Mouse (Mus musculus) liver, embryonic 16.5 days (tissue): ENCODE data around the gene Dglucy. TPM values are rescaled to one million over a fixed set of nuclear protein-coding genes. Genes with fewer than 3 reads are reported as not detected.

ENCODE experiments used
- ATAC-seq: fragments of 200-750 bp; cut with Nextera tagmentation; 2 replicates; pipeline ENCODE4 v1.8.0; 2017; ENCODE audit warnings: low read depth, mild to moderate bottlenecking, moderate number of reproducible peaks, moderate library complexity
- H3K27ac ChIP-seq: fragments of 300-500 bp; sonication (generic); 2 replicates; pipeline ENCODE4 v1.5.1; 2014; ENCODE audit warnings: mild to moderate bottlenecking, low read length
- H3K27me3 ChIP-seq: fragments of 300-500 bp; sonication (generic); 2 replicates; pipeline ENCODE4 v1.6.1; 2014; ENCODE audit warnings: low read depth, low read length, mixed read lengths; ENCODE audit not compliant: control insufficient read depth, insufficient read depth
- H3K36me3 ChIP-seq: fragments of 300-500 bp; sonication (generic); 2 replicates; pipeline ENCODE4 v1.6.1; 2014; ENCODE audit warnings: mild to moderate bottlenecking; ENCODE audit not compliant: control insufficient read depth, insufficient read depth
- H3K4me1 ChIP-seq: fragments of 300-500 bp; sonication (generic); 2 replicates; pipeline ENCODE4 v1.6.1; 2014; ENCODE audit warnings: low read depth, low read length, mixed read lengths; ENCODE audit not compliant: control insufficient read depth
- H3K4me2 ChIP-seq: fragments of 300-500 bp; sonication (generic); 2 replicates; pipeline ENCODE4 v1.6.1; 2014; ENCODE audit warnings: low read depth, low read length, mixed read lengths
- H3K4me3 ChIP-seq: fragments of 300-500 bp; sonication (generic); 2 replicates; pipeline ENCODE4 v1.5.1; 2014; ENCODE audit warnings: low read depth, mild to moderate bottlenecking, low read length
- H3K9ac ChIP-seq: fragments of 300-500 bp; sonication (generic); 2 replicates; pipeline ENCODE4 v1.6.1; 2014; ENCODE audit warnings: low read depth, low read length
- H3K9me3 ChIP-seq: fragments of 300-500 bp; sonication (generic); replicated peaks from 2 replicates; pipeline ENCODE4 v1.6.1; 2016; ENCODE audit warnings: low read length; ENCODE audit not compliant: control insufficient read depth
- WGBS: fragments of 180-500 bp; shearing (Covaris S2); extraction: QIAGEN DNeasy Blood & Tissue Kit; methylation state at CpG from one replicate; pipeline ENCODE4 v1.1.7; 2014; ENCODE audit not compliant: insufficient replicate concordance; 5-methylcytosine and 5-hydroxymethylcytosine counted together
- polyA plus RNA-seq: library from polyadenylated mRNA; unstranded; fragments of >200 nt; fragmentation: Nextera tagmentation; extraction: Ambion mirVana; gene quantifications from 2 replicates; pipeline ENCODE4 v1.2.1, GENCODE M21; 2015

Gene Dglucy
- polyA plus RNA-seq, 1 experiment from 2014 or later = 1.1 TPM

DNA sequence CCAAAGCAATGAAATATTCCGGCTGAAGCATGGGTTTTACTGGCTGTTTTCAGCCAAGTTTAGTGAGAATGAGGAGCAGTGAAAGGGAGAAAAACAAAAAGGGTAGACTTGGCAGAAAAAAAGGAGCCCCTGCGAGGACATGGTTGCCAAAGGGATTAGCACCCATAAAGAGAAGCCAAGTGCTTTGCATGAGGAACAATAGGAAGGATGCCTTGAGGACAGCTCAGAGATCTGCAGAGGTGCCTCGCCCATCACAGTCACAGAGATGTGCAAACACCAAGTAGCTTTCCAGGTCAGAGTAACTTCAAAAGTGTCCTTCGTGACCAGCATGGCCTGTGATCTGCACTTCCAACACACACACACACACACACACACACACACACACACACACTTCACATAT, 21.4 kb upstream of the Dglucy start:
- H3K4me2 ChIP-seq = no peak overlapping the region
- no peaks in the 10 kb centered on the region for H3K27me3 ChIP-seq
- no peaks in the 10 kb centered on the region for H3K4me1 ChIP-seq
- H3K27ac ChIP-seq = no peak overlapping the region
- no peak for ATAC-seq
- no peak overlapping the region for H3K4me3 ChIP-seq
- 55% methylated on average over 4 of the region's 4 CpGs for WGBS
- no peaks in the 10 kb centered on the region for H3K36me3 ChIP-seq
- no peak overlapping the region for H3K9ac ChIP-seq
- H3K9me3 ChIP-seq = no peaks in the 10 kb centered on the region

DNA sequence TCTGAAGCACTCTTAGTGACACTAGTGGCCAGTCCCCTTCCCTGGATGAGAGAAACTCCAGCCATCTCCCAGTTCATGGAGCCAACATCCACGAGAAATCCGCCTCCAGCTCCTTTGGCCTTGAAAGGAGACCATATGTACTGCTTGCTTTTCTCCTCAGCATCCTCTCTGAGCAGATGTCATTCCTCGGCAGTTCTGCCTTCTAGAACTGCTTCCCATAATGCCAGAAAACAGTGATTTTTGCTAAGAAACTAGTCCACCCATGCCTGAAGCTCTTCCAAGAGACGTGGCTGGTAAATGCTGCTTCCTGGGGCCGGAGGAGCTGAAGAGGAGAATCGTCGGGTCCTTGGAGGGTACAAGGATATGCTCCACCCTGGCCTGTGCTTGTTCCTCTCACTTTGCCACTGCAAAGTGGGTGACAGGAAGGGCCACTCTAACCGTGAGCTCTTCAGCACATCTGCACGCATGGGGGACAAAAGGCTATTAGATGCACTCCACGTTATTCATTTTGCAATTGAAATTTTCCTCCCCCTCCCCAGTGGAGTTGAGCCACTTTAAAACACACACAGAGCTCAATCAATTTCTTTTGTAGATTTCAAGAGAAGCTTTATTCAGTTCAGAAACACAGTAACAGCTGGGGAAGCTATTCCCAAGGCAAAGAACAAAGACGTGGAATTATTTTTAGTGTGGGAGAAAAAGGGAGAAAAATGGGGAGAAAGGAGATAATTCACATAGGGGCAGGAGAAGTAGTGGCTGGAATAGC, 16.0 kb upstream of the Dglucy start:
- H3K4me3 ChIP-seq = no peak overlapping the region
- no peak overlapping the region for H3K4me2 ChIP-seq
- peaks cover 3% of the 10 kb centered on the region; the same call in 1 of the 2 replicates for H3K4me1 ChIP-seq
- ATAC-seq = no peak
- no peak overlapping the region for H3K9ac ChIP-seq
- H3K27ac ChIP-seq = no peak overlapping the region
- H3K27me3 ChIP-seq = no peaks in the 10 kb centered on the region
- WGBS = 64% methylated on average over 11 of the region's 11 CpGs
- H3K9me3 ChIP-seq = no peaks in the 10 kb centered on the region
- no peaks in the 10 kb centered on the region for H3K36me3 ChIP-seq

GRCm38 (mm10) chr12:100764329-100765018, 14.4 kb upstream of the Dglucy start:
- H3K9ac ChIP-seq = no peak overlapping the region
- no peaks in the 10 kb centered on the region for H3K9me3 ChIP-seq
- no peak for ATAC-seq
- no peak overlapping the region for H3K4me3 ChIP-seq
- no peak overlapping the region for H3K27ac ChIP-seq
- WGBS = 19% methylated on average over 13 of the region's 13 CpGs
- H3K27me3 ChIP-seq = no peaks in the 10 kb centered on the region
- no peak overlapping the region for H3K4me2 ChIP-seq
- no peaks in the 10 kb centered on the region for H3K36me3 ChIP-seq
- H3K4me1 ChIP-seq = peaks cover 3% of the 10 kb centered on the region; the same call in 1 of the 2 replicates

DNA sequence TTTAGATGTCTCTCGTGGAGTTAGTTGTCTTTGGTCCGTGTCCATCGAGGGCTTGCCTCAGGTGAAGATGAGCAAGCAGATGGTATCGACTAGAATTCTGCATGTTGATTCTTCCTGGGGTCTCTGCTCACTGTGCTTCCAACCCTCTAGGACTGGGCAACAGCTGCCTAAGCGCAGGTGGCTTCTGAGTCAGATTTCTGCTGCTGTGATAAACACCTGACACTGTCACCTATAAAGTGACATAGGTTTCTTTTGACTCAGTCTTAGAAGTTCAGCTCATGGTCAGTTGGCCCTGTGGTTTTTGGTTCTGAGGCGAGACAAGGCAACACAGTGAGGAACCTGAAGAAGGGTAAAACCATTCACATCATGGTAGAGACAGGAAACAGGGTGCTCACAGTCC, 9.0 kb upstream of the Dglucy start:
- ATAC-seq = no peak
- Histone ChIP-seq H3K27ac (no peak overlapping the region), H3K9me3 (no peaks in the 10 kb centered on the region), H3K4me2 (no peak overlapping the region), H3K4me1 (peaks cover 2% of the 10 kb centered on the region; the same call in 1 of the 2 replicates), H3K36me3 (no peaks in the 10 kb centered on the region), H3K4me3 (no peak overlapping the region), H3K27me3 (no peaks in the 10 kb centered on the region), H3K9ac (no peak overlapping the region)
- 74% methylated on average over 6 of the region's 6 CpGs for WGBS

- Histone ChIP-seq H3K36me3 (no peaks in the 10 kb centered on the region), H3K4me2 (no peak overlapping the region), H3K4me1 (no peaks in the 10 kb centered on the region), H3K9me3 (no peaks in the 10 kb centered on the region), H3K27me3 (no peaks in the 10 kb centered on the region), H3K27ac (no peak overlapping the region), H3K4me3 (no peak overlapping the region), H3K9ac (no peak overlapping the region)
- WGBS = 59% methylated on average over 3 of the region's 3 CpGs
- ATAC-seq = no peak
Observed at GRCm38 (mm10) chr12:100770765-100771164, 8.1 kb upstream of the Dglucy start.

DNA sequence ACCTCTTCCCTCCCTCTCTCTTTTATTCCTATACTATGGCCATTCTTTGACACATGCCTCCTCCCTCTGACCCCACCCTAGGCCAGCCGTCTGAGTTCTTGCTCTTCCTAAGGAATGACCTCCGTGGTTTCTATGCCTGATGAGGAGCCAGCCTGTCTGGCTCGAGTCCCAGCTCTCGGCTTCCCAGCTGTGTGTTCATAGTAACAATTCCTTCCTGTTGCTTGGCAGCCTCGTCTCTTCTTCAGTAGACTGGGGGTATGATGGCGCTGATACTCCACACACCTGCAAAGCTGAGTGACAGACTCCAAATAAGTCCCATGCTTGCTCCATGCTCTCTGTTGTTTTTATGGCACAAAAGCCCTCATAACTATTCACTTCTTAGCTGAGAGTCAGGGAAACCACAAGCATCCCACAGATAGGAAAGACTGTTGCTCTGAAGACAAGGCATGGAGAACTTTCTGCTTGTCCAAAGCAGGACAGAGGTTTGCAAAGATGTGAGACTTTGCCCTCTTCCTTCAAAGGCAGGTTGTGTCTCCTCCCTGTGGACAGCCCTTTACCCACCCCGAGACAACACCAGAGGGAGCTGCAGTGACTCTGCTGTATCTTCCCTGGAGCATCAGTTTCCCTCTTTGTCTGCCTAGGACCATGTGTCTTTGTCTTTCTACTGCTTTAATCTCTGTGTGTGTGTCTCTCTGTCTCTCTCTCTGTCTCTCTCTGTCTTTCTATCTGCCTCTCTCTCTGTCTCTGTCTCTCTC, 6.5 kb upstream of the Dglucy start:
- H3K36me3 ChIP-seq = no peaks in the 10 kb centered on the region
- no peak overlapping the region for H3K27ac ChIP-seq
- H3K4me3 ChIP-seq = no peak overlapping the region
- WGBS = 28% methylated on average over 7 of the region's 7 CpGs
- no peaks in the 10 kb centered on the region for H3K9me3 ChIP-seq
- no peaks in the 10 kb centered on the region for H3K4me1 ChIP-seq
- ATAC-seq = no peak
- no peak overlapping the region for H3K4me2 ChIP-seq
- H3K27me3 ChIP-seq = no peaks in the 10 kb centered on the region
- H3K9ac ChIP-seq = no peak overlapping the region

DNA sequence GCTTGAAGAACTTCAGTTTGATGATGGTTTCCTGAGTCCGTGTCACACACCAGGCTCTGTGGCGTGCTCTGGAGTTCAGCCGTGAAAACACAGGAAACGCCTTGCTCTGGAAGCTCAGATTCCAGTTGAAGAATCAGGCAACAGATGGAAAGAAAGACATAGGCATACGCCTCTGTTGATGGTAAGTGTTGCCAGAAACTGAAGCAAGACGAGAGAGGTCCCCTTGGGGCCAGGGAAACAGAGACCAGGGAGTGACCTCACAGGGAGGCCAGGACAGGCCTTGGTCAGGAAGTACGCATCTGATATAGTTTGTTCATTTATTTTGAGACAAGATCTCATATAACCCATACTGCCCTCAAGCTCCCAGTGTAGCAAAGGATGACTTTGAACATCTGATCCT, 4.1 kb upstream of the Dglucy start:
- no peak overlapping the region for H3K27ac ChIP-seq
- H3K4me3 ChIP-seq = no peak overlapping the region
- no peak for ATAC-seq

GRCm38 (mm10) chr12:100775291-100775690, 3.6 kb upstream of the Dglucy start:
- Histone ChIP-seq H3K27ac (no peak overlapping the region), H3K36me3 (no peaks in the 10 kb centered on the region), H3K9me3 (no peaks in the 10 kb centered on the region), H3K4me1 (no peaks in the 10 kb centered on the region; the same call in 1 of the 2 replicates), H3K4me3 (no peak overlapping the region), H3K4me2 (no peak overlapping the region), H3K27me3 (no peaks in the 10 kb centered on the region), H3K9ac (no peak overlapping the region)
- ATAC-seq = no peak

More for the DNA sequence above, 4.1 kb upstream of the Dglucy start:
- Histone ChIP-seq H3K4me1 (no peaks in the 10 kb centered on the region; the same call in 1 of the 2 replicates), H3K9ac (no peak overlapping the region), H3K36me3 (no peaks in the 10 kb centered on the region), H3K4me2 (no peak overlapping the region), H3K9me3 (no peaks in the 10 kb centered on the region), H3K27me3 (no peaks in the 10 kb centered on the region)
- 60% methylated on average over 7 of the region's 7 CpGs for WGBS
